Mouse (Mus musculus): ENCODE measurements around the gene Ctnnbl1.

DNA sequence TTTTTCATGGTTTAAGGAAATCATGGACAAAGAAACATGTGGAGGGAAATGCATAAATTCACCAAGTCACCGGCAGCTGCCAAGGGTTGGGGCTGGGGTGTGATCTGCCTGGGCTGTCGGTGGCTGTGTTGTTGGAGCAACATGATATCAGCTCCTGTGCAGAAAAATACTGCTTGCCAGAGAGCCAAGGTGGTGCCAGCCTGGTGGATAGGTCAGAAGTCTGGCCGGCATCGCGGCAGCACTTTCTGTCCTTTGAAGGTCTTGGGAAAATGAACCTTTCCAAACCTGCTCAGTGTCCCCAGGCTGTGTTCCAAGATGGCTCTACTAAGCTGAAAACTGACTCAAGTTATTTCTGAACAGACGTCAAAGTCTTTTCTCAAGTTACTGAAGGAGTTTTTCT lies 133.0 kb downstream of the Ctnnbl1 start:
- TF ChIP-seq POLR2A (IDR thresholded peaks at IDR 0.05; ENCODE audit: control insufficient read depth, low read depth, low read length) (no peak), CTCF (IDR thresholded peaks at IDR 0.05; ENCODE audit: control insufficient read depth, insufficient read depth, insufficient replicate concordance, low read depth, low read length) (no peak)
